ENCODE assay signal across 10 mouse cellular contexts in the genomic region with DNA sequence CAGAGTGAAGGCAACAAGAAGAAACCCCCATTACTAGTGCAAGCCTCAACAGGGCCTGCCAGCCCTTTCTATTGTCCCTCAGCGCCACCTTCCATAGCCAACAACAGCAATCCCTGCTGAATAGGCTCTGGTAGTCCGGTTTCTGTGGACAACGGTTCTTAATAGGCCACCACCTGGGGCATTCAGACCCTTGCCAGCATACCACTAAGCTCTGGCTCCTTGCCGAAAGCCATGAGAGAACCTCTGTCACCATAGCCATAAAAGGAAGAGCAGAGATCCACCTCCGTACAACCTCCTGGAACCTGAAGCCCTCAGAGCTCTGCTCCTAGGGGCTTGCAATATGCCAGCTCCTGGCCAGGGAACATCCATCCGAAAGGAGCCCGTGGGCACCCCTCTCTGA. TPM values are rescaled to one million over a fixed set of nuclear protein-coding genes. Genes with fewer than 3 reads are reported as not detected.
DNase-seq lines count a peak whose midpoint lies in the region; ATAC-seq lines count a peak whose summit lies in the region.
"Had no signal": no experiment of that assay in that cellular context is flagged by ENCODE, and none has a peak within 500 bp of the region (broad histone marks: within the 10 kb centered on the region; RNA-seq: fewer than 3 reads in every experiment).

No protein-coding gene starts in this region.

- H3K36me3 ChIP-seq in heart, embryonic 12.5 days, result no peaks in the 10 kb centered on the region
- H3K36me3 ChIP-seq in hindbrain, embryonic 10.5 days, result no peaks in the 10 kb centered on the region
- H3K36me3 ChIP-seq in neural tube, embryonic 13.5 days, result no peaks in the 10 kb centered on the region
- H3K36me3 ChIP-seq in kidney, embryonic 16.5 days (ENCODE audit: insufficient read depth, low read length), result no peaks in the 10 kb centered on the region

- H3K27me3 ChIP-seq in heart, embryonic 12.5 days (replicated peaks), result no peaks in the 10 kb centered on the region
- peaks cover 19% of the 10 kb centered on the region for H3K27me3 ChIP-seq in hindbrain, embryonic 10.5 days (ENCODE audit: insufficient read depth, poor library complexity, severe bottlenecking)
- H3K27me3 ChIP-seq in neural tube, embryonic 13.5 days, result no peaks in the 10 kb centered on the region; the same call in 1 of the 2 replicates
- H3K27me3 ChIP-seq in kidney, embryonic 16.5 days (ENCODE audit: insufficient read depth, low read length), result 0 out of 2 replicates have a peak, but pooled peaks cover 9% of the 10 kb centered on the region

- no peaks in the 10 kb centered on the region for H3K9me3 ChIP-seq in heart, embryonic 12.5 days (replicated peaks)
- no peaks in the 10 kb centered on the region for H3K9me3 ChIP-seq in hindbrain, embryonic 10.5 days
- no peaks in the 10 kb centered on the region for H3K9me3 ChIP-seq in neural tube, embryonic 13.5 days
- no peaks in the 10 kb centered on the region for H3K9me3 ChIP-seq in kidney, embryonic 16.5 days (ENCODE audit: low read length)

- ATAC-seq in heart, embryonic 12.5 days (ENCODE audit: insufficient number of reproducible peaks, low FRiP score), result no peak
- peak; percentile 1; the same call in 1 of the 2 replicates for ATAC-seq in neural tube, embryonic 13.5 days (ENCODE audit: low read depth)
- ATAC-seq in kidney, embryonic 16.5 days (ENCODE audit: low FRiP score, low TSS enrichment), result no peak

- intact Hi-C loops in heart, postnatal 10 days (cut with DNase I), result no loop called here

- H3K4me3 ChIP-seq in heart, embryonic 12.5 days, result no peak overlapping the region
- H3K4me3 ChIP-seq in hindbrain, embryonic 10.5 days, result peak overlapping the region; percentile 31
- H3K4me3 ChIP-seq in neural tube, embryonic 13.5 days, result no peak overlapping the region
- H3K4me3 ChIP-seq in kidney, embryonic 16.5 days (ENCODE audit: low read length), result no peak overlapping the region

- H3K27ac ChIP-seq in heart, embryonic 12.5 days (ENCODE audit: poor library complexity, severe bottlenecking), result no peak overlapping the region
- peak overlapping the region; percentile 86 for H3K27ac ChIP-seq in hindbrain, embryonic 10.5 days
- peak overlapping the region; percentile 84 for H3K27ac ChIP-seq in neural tube, embryonic 13.5 days (replicated peaks)
- no peak overlapping the region for H3K27ac ChIP-seq in kidney, embryonic 16.5 days (ENCODE audit: low read length)
- H3K27ac ChIP-seq: kidney, postnatal 0 days had no signal

- H3K4me2 ChIP-seq in heart, embryonic 12.5 days, result no peak overlapping the region
- no peak overlapping the region; the same call in 1 of the 2 replicates for H3K4me2 ChIP-seq in neural tube, embryonic 13.5 days
- H3K4me2 ChIP-seq in kidney, embryonic 16.5 days (replicated peaks; ENCODE audit: low read depth, low read length), result no peak overlapping the region

- 60% methylated on average over 7 of the region's 7 CpGs for WGBS in heart, embryonic 12.5 days
- WGBS in hindbrain, embryonic 10.5 days, result 35% methylated on average over 7 of the region's 7 CpGs
- 30% methylated on average over 7 of the region's 7 CpGs for WGBS in neural tube, embryonic 13.5 days
- WGBS in kidney, embryonic 16.5 days, result 53% methylated on average over 7 of the region's 7 CpGs

- DNase-seq in heart, postnatal 10 days, result no peak
- DNase-seq in cerebellum, adult 9-11 months, result peak; percentile 84
- no peak for DNase-seq in hindbrain, embryonic 10.5 days (ENCODE audit: low spot score)
- no peak for DNase-seq in kidney, adult 11 months
- DNase-seq in layer of hippocampus, adult 9-11 months, result no peak
- DNase-seq: gastrocnemius, postnatal 14 days had no signal

- peaks cover 45% of the 10 kb centered on the region for H3K4me1 ChIP-seq in heart, embryonic 12.5 days (replicated peaks)
- peaks cover 55% of the 10 kb centered on the region for H3K4me1 ChIP-seq in hindbrain, embryonic 10.5 days (replicated peaks)
- H3K4me1 ChIP-seq in neural tube, embryonic 13.5 days (replicated peaks), result peaks cover 51% of the 10 kb centered on the region
- peaks cover 21% of the 10 kb centered on the region for H3K4me1 ChIP-seq in kidney, embryonic 16.5 days (ENCODE audit: insufficient read depth, low read length)

- 0 out of 2 replicates have a peak overlapping the region, but pooled peaks have one; percentile 10 for H3K9ac ChIP-seq in heart, embryonic 12.5 days
- peak overlapping the region; percentile 57 for H3K9ac ChIP-seq in neural tube, embryonic 13.5 days
- H3K9ac ChIP-seq in kidney, embryonic 16.5 days (replicated peaks; ENCODE audit: low read length), result no peak overlapping the region

RNA-seq across cellular contexts. Expression of gene Ccdc187, which starts 5.0 kb away (rescaled TPM):
- polyA plus RNA-seq in heart, embryonic 12.5 days (2016; fragmentation: Nextera tagmentation; extraction: Ambion mirVana), result 0.05 and 0.09 TPM in 2 replicates
- total RNA-seq in heart, postnatal 10 days (2021), result under 1 TPM; 0.05 to 0.22 TPM
- 0.10 and 0.20 TPM in 2 replicates for polyA plus RNA-seq in hindbrain, embryonic 10.5 days (2016; fragmentation: Nextera tagmentation; extraction: Ambion mirVana)
- polyA plus RNA-seq in neural tube, embryonic 13.5 days (2015; fragmentation: Nextera tagmentation; extraction: Ambion mirVana), result 0.06 and 0.08 TPM in 2 replicates
- polyA plus RNA-seq in kidney, embryonic 16.5 days (2015; fragmentation: Nextera tagmentation; extraction: Ambion mirVana), result 0.02 and 0.03 TPM in 2 replicates
- polyA plus RNA-seq: kidney, postnatal 0 days had no signal

RNA-seq across cellular contexts. Expression of gene Gpsm1, which starts 16.0 kb away (rescaled TPM):
- 38.0 and 39.9 TPM in 2 replicates for polyA plus RNA-seq in heart, embryonic 12.5 days (2016; fragmentation: Nextera tagmentation; extraction: Ambion mirVana)
- total RNA-seq in heart, postnatal 10 days (2021), result 100 to 1,000 TPM; 168 to 234 TPM
- polyA plus RNA-seq in hindbrain, embryonic 10.5 days (2016; fragmentation: Nextera tagmentation; extraction: Ambion mirVana), result 99.2 and 114 TPM in 2 replicates
- polyA plus RNA-seq in neural tube, embryonic 13.5 days (2015; fragmentation: Nextera tagmentation; extraction: Ambion mirVana), result 109 and 114 TPM in 2 replicates
- polyA plus RNA-seq in kidney, embryonic 16.5 days (2015; fragmentation: Nextera tagmentation; extraction: Ambion mirVana), result 41.9 and 44.1 TPM in 2 replicates

RNA-seq across cellular contexts. Expression of gene Dnlz, which starts 52.6 kb away (rescaled TPM):
- polyA plus RNA-seq in heart, embryonic 12.5 days (2016; fragmentation: Nextera tagmentation; extraction: Ambion mirVana), result 31.4 and 33.7 TPM in 2 replicates
- 10 to 100 TPM; 14.8 to 16.3 TPM for total RNA-seq in heart, postnatal 10 days (2021)
- polyA plus RNA-seq in hindbrain, embryonic 10.5 days (2016; fragmentation: Nextera tagmentation; extraction: Ambion mirVana), result 36.8 and 38.8 TPM in 2 replicates
- 30.1 and 34.2 TPM in 2 replicates for polyA plus RNA-seq in neural tube, embryonic 13.5 days (2015; fragmentation: Nextera tagmentation; extraction: Ambion mirVana)
- polyA plus RNA-seq in kidney, embryonic 16.5 days (2015; fragmentation: Nextera tagmentation; extraction: Ambion mirVana), result 30.6 and 34.2 TPM in 2 replicates

Comparison
In these comparisons a context has a peak if more than half of its experiments do, and no peak if none do; other contexts are left out.
1. H3K27ac ChIP-seq: peak in hindbrain, embryonic 10.5 days (single experiment) and neural tube, embryonic 13.5 days (single experiment); none in heart, embryonic 12.5 days (single experiment) and kidney, embryonic 16.5 days (single experiment).